Mouse (Mus musculus) CH12.LX (cell line): ENCODE measurements at regions not wholly inside any gene's neighbourhood (a gene's known extent, or its start where the extent isn't known, plus 50 kb on each side); places are given as distances from the start of the nearest gene placed in this dataset.
"Not testable (repeated sequence)": the region's sequence is repeated elsewhere in the genome, so short reads cannot be mapped to it uniquely, and the experiment has no call there.

Experiments used
- EP300 ChIP-seq: IDR thresholded peaks from 2 replicates; pipeline ENCODE4 v1.6.1; 2011; ENCODE audit warnings: low read length, improper control_type of control experiment
- ETS1 ChIP-seq: conservative IDR thresholded peaks from 2 replicates; pipeline ENCODE4 v1.6.1; 2012; ENCODE audit warnings: low read depth, mild to moderate bottlenecking, inconsistent platforms, low read length, improper control_type of control experiment, moderate library complexity
- MAFK ChIP-seq: IDR thresholded peaks from 2 replicates; pipeline ENCODE4 v1.6.1; 2011; ENCODE audit warnings: low read length, improper control_type of control experiment; ENCODE audit not compliant: insufficient replicate concordance
- POLR2AphosphoS2 ChIP-seq: IDR thresholded peaks from 2 replicates; pipeline ENCODE4 v1.6.1; 2011; ENCODE audit warnings: low read depth, low read length, improper control_type of control experiment
- TBP ChIP-seq: conservative IDR thresholded peaks from 2 replicates; pipeline ENCODE4 v1.6.1; 2011; ENCODE audit warnings: low read depth, low read length, improper control_type of control experiment
- UBTF ChIP-seq: IDR thresholded peaks from 2 replicates; pipeline ENCODE4 v1.6.1; 2012; ENCODE audit warnings: low read depth, mild to moderate bottlenecking, inconsistent platforms, low read length, improper control_type of control experiment, moderate library complexity

DNA sequence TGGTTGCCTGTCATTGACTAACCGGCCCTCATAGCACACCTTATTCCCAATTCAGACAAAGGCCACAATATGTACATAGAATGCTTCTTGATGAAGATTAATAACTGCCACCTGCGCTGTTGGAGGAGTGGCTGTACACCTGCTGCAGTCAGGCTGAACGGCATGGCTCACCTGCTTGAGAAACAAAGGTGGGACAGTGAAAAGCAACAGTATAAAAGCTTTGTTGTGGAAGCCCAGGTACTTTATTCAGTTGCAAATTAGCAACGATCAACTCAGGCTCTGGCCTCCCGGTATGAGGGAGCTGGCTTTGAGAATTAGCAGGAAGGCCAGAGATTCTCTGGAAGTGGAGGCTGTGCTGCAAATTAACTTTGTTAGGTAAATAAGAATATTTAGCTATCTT is 282.4 kb upstream of the 5730507C01Rik start:
- TF ChIP-seq UBTF, MAFK, EP300, TBP, POLR2AphosphoS2, ETS1: not testable (repeated sequence)
